Mouse (Mus musculus) MEL (cell line): ENCODE results near the gene Tcirg1.

Experiments used
- CHD2 ChIP-seq: IDR thresholded peaks from 2 replicates; pipeline ENCODE4 v1.6.1; 2011; ENCODE audit warnings: low read length, improper control_type of control experiment
- CTCF ChIP-seq, 3 experiments: IDR thresholded peaks in 2 of 3; conservative IDR thresholded peaks in 1 of 3; 2 replicates each; pipeline ENCODE4 v1.5.1; 2011 to 2012; ENCODE audit warnings: low read length in 3 of 3, low read depth in 2 of 3, mild to moderate bottlenecking in 2 of 3, improper control_type of control experiment in 1 of 3, inconsistent platforms in 1 of 3, mixed read lengths in 1 of 3, moderate library complexity in 1 of 3; ENCODE audit not compliant: control insufficient read depth in 1 of 3, insufficient read depth in 1 of 3, poor library complexity in 1 of 3, severe bottlenecking in 1 of 3
- MYC ChIP-seq: IDR thresholded peaks from 2 replicates; pipeline ENCODE4 v1.6.1; 2011; ENCODE audit warnings: low read depth, mild to moderate bottlenecking, low read length, improper control_type of control experiment, moderate library complexity
- POLR2A ChIP-seq, 2 experiments: IDR thresholded peaks; 2 replicates each; pipeline ENCODE4 v1.6.1; 2011 to 2012; ENCODE audit warnings: low read length in 2 of 2, mild to moderate bottlenecking in 2 of 2, control low read depth in 1 of 2, improper control_type of control experiment in 1 of 2, low read depth in 1 of 2, moderate library complexity in 1 of 2; ENCODE audit not compliant: control insufficient read depth in 1 of 2, insufficient read depth in 1 of 2, poor library complexity in 1 of 2
- RAD21 ChIP-seq: IDR thresholded peaks from 2 replicates; pipeline ENCODE4 v1.6.1; 2011; ENCODE audit warnings: mild to moderate bottlenecking, low read depth, low read length, improper control_type of control experiment
- TAL1 ChIP-seq: IDR thresholded peaks from 2 replicates; pipeline ENCODE4 v1.6.1; 2012; ENCODE audit warnings: mild to moderate bottlenecking, inconsistent platforms, low read length, moderate library complexity, mixed read lengths
- ZNF384 ChIP-seq: IDR thresholded peaks from 2 replicates; pipeline ENCODE4 v1.6.1; 2012; ENCODE audit warnings: low read depth, mild to moderate bottlenecking, inconsistent platforms, low read length, improper control_type of control experiment

- TF ChIP-seq CTCF (IDR thresholded peaks at IDR 0.05 in 2 of 3, conservative IDR thresholded peaks at IDR 0.05 in 1 of 3; ENCODE audit: control insufficient read depth in 1 of 3, insufficient read depth in 1 of 3, low read depth in 2 of 3, low read length in 3 of 3, poor library complexity in 1 of 3, severe bottlenecking in 1 of 3), result no peak
- TF ChIP-seq TAL1, result no peak
- TF ChIP-seq POLR2A (IDR thresholded peaks at IDR 0.05; ENCODE audit: control insufficient read depth in 1 of 2, insufficient read depth in 1 of 2, low read depth in 1 of 2, low read length in 2 of 2, poor library complexity in 1 of 2), result no peak
- no peak for TF ChIP-seq CHD2
- no peak for TF ChIP-seq ZNF384
- TF ChIP-seq RAD21, result no peak
- TF ChIP-seq MYC, result no peak
These were observed 35.4 kb upstream of the Tcirg1 start for GRCm38 (mm10) chr19:3942315-3942714.
